Mouse (Mus musculus): ENCODE measurements around the gene Irf3.

Gene Irf3

GRCm38 (mm10) chr7:45033722-45034359, 36.4 kb downstream of the Irf3 start:
- DNase-seq (ENCODE audit: low read depth): no peak

- DNase-seq (ENCODE audit: low read depth): peak; percentile 85
Observed at GRCm38 (mm10) chr7:45035631-45036030, 38.2 kb downstream of the Irf3 start.

GRCm38 (mm10) chr7:45036702-45037101, 39.3 kb downstream of the Irf3 start:
- DNase-seq (ENCODE audit: low read depth): no peak

GRCm38 (mm10) chr7:45037720-45038361, 40.4 kb downstream of the Irf3 start:
- DNase-seq (ENCODE audit: low read depth): peak; percentile 76

- no peak for DNase-seq (ENCODE audit: low read depth)
Observed at GRCm38 (mm10) chr7:45038411-45038810, 41.0 kb downstream of the Irf3 start.

- no peak for DNase-seq (ENCODE audit: low read depth)
Observed at GRCm38 (mm10) chr7:45040851-45041250, 43.4 kb downstream of the Irf3 start.

- DNase-seq (ENCODE audit: low read depth): no peak
Observed at GRCm38 (mm10) chr7:45043307-45043706, 45.9 kb downstream of the Irf3 start.

GRCm38 (mm10) chr7:45045741-45046140, 48.3 kb downstream of the Irf3 start:
- no peak for DNase-seq (ENCODE audit: low read depth)

- DNase-seq (ENCODE audit: low read depth): no peak
Observed at GRCm38 (mm10) chr7:45046853-45047350, 49.5 kb downstream of the Irf3 start.

GRCm38 (mm10) chr7:45047491-45047890, 50.0 kb downstream of the Irf3 start:
- DNase-seq (ENCODE audit: low read depth): no peak

GRCm38 (mm10) chr7:45048001-45048890, 50.8 kb downstream of the Irf3 start:
- peak; percentile 26 for DNase-seq (ENCODE audit: low read depth)

GRCm38 (mm10) chr7:45048923-45049657, 51.6 kb downstream of the Irf3 start:
- no peak for DNase-seq (ENCODE audit: low read depth)

GRCm38 (mm10) chr7:45050945-45051600, 53.6 kb downstream of the Irf3 start:
- DNase-seq (ENCODE audit: low read depth): peak; percentile 84

- no peak for DNase-seq (ENCODE audit: low read depth)
Observed at GRCm38 (mm10) chr7:45051601-45051974, 54.1 kb downstream of the Irf3 start.
